Mouse (Mus musculus) thymus, adult 2 months (tissue): Measurements from ENCODE around the gene Zer1. TPM values are rescaled to one million over a fixed set of nuclear protein-coding genes. Genes with fewer than 3 reads are reported as not detected.

Experiments used
- DNase-seq: peaks from one replicate; pipeline ENCODE4 v3.0.0; 2021
- H3K27ac ChIP-seq: fragments of 200-500 bp; 2 replicates; pipeline ENCODE4 v1.5.1; 2012; ENCODE audit warnings: low read length, control low read depth; ENCODE audit not compliant: control insufficient read depth, insufficient read depth
- H3K27me3 ChIP-seq: fragments of 200-500 bp; 2 replicates; pipeline ENCODE4 v1.6.1; 2012; ENCODE audit warnings: mild to moderate bottlenecking, low read length, moderate library complexity, mixed read lengths; ENCODE audit not compliant: control insufficient read depth, insufficient read depth
- H3K36me3 ChIP-seq: fragments of 200-500 bp; 2 replicates; pipeline ENCODE4 v1.6.1; 2012; ENCODE audit warnings: mild to moderate bottlenecking, low read length, moderate library complexity; ENCODE audit not compliant: control insufficient read depth, insufficient read depth
- H3K4me1 ChIP-seq: fragments of 200-500 bp; replicated peaks from 2 replicates; pipeline ENCODE4 v1.6.1; 2012; ENCODE audit warnings: low read length; ENCODE audit not compliant: control insufficient read depth, insufficient read depth
- H3K4me3 ChIP-seq: fragments of 200-500 bp; 2 replicates; pipeline ENCODE4 v1.5.1; 2012; ENCODE audit warnings: mild to moderate bottlenecking, low read length, control low read depth, moderate library complexity; ENCODE audit not compliant: control insufficient read depth, insufficient read depth
- CTCF ChIP-seq: fragments of 200-500 bp; IDR thresholded peaks from 2 replicates; pipeline ENCODE4 v1.5.1; 2012; ENCODE audit warnings: mild to moderate bottlenecking, control low read depth, low read length, moderate library complexity, borderline replicate concordance; ENCODE audit not compliant: control insufficient read depth, poor library complexity, insufficient read depth; ENCODE audit errors: extremely low read depth
- POLR2A ChIP-seq: fragments of 200-500 bp; IDR thresholded peaks from 2 replicates; pipeline ENCODE4 v1.6.1; 2012; ENCODE audit warnings: mild to moderate bottlenecking, low read length, control low read depth, moderate library complexity; ENCODE audit not compliant: control insufficient read depth, poor library complexity, insufficient read depth; ENCODE audit errors: extremely low read depth
- WGBS: fragments of 180-500 bp; shearing (Covaris S2); methylation state at CpG from one replicate; pipeline ENCODE4 v1.1.7; 2018; 5-methylcytosine and 5-hydroxymethylcytosine counted together
- polyA plus RNA-seq: library from polyadenylated mRNA; depleted of rRNA; stranded (reverse); fragments of >200 nt; gene quantifications from 2 replicates; pipeline ENCODE4 v1.2.3, GENCODE M21; 2012; rRNA removed

Zer1 gene
- polyA plus RNA-seq, 1 experiment = 140 TPM

DNA sequence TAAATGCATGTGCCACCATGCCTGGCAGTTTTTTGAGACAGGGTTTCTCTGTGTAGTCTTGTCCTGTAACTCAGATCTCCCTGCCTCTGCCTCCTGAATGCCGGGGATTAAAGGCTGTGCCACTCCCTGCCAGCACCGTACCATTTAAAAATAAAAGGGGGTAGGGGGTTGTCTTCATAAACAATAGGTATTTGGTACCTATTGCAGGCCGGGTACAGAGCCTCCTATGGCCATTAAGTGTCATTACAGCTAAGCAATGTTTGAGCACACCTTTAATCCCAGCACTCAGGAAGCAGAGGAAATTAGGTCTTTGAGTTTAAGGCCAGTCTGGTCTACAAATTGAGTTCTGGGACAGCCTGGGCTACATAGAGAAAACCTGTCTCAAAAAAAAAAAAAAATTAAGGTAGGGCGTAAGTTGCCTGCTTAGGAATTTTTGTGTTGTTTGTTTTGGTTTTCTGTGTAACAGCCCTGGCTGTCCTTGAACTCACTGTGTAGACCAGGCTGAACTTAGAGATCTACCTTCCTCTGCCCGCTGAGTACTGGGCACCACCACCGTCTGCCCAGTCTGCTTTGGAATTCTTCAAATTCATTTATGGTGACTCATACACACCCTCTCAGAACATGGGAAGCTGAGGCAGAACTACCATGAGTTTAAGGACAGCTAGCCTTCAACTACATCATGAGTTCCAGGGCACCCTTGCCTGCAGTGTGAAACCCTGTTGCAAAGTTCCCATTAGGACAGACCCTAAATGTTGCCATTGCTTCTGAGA, 72.2 kb downstream of the Zer1 start:
- TF ChIP-seq POLR2A (no peak), CTCF (no peak)
- no peak for DNase-seq
- H3K36me3 ChIP-seq = no peaks in the 10 kb centered on the region
- no peaks in the 10 kb centered on the region for H3K27me3 ChIP-seq
- H3K4me3 ChIP-seq = no peak overlapping the region
- 0 out of 2 replicates have a peak, but pooled peaks cover 5% of the 10 kb centered on the region for H3K4me1 ChIP-seq
- H3K27ac ChIP-seq = no peak overlapping the region
- 51% methylated on average over 6 of the region's 6 CpGs for WGBS

- WGBS = 31% methylated on average over 3 of the region's 3 CpGs
- TF ChIP-seq CTCF (no peak), POLR2A (no peak)
- no peak overlapping the region for H3K4me3 ChIP-seq
- H3K36me3 ChIP-seq = no peaks in the 10 kb centered on the region
- no peak for DNase-seq
- H3K27me3 ChIP-seq = no peaks in the 10 kb centered on the region
- H3K4me1 ChIP-seq = 0 out of 2 replicates have a peak, but pooled peaks cover 5% of the 10 kb centered on the region
- H3K27ac ChIP-seq = no peak overlapping the region
Observed at GRCm38 (mm10) chr2:30049831-30050230, 74.6 kb downstream of the Zer1 start.

DNA sequence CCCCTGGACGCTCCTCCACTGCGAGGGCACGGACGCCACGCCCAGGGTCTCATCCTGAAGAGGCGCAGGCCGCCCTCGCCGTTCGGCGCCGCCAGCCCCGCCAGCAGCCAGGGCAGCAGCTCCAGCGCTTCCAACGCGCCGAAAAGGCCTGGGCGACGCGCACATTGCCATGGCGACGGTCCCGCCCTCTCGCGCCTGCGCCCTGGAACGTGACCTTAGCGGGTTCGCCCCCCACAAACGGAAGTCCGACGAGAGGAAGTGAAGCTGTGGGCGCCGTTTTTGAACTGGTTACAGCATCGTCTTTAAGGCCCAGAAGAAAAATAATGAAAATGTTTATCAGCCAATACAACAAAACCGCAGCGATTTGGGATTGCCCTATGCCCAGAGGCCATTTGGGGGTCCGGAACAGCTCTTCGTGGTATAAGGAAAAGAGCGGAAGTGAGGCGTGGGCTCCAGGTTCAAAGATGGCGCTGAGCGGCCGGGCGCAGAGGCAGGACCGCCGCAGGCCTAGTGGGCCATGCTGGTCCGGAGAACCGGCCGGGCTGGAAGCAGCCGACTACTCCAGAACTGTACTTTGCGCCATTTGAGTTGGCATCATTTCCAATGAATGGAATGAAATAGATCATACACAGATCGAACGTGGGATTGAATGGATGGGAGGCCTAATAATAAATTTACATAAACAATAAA, 75.5 kb downstream of the Zer1 start, which contains the start of gene Wdr34:
Gene Wdr34, minus strand, starts transcription at position 183 of the 690 bp plus-strand sequence.
- Histone ChIP-seq H3K4me3 (peak within 1 kb of the TSS; percentile 54), H3K36me3 (no peaks in the 10 kb centered on the region), H3K4me1 (0 out of 2 replicates have a peak, but pooled peaks cover 5% of the 10 kb centered on the region), H3K27me3 (no peaks in the 10 kb centered on the region), H3K27ac (peak within 1 kb of the TSS; percentile 74; the same call in 1 of the 2 replicates)
- peak; percentile 98 for DNase-seq
- 1% methylated on average over 54 of the region's 54 CpGs for WGBS
- TF ChIP-seq CTCF (no peak), POLR2A (no peak)

DNA sequence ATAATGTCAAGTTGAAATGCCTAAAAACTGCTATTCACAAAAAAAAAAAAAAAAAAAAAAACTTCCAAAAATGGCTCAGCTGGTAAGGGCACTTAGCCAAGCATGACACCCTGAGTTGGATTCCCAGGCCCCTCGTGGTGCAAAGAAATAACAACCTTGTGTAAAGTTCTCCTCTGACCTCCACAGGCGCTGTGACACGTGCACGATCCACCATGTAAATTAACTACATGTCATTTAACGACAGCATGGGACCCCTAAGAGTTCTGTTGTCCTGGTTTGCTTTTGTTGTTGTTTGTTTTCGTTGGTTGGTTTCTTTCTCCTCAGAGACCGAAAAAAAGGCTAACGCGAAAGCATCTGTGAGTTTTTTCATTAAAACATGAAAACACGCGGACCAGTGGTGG, 76.3 kb downstream of the Zer1 start:
- no peak overlapping the region for H3K27ac ChIP-seq
- no peak for DNase-seq
- 0 out of 2 replicates have a peak, but pooled peaks cover 5% of the 10 kb centered on the region for H3K4me1 ChIP-seq
- 26% methylated on average over 11 of the region's 11 CpGs for WGBS
- H3K27me3 ChIP-seq = no peaks in the 10 kb centered on the region
- H3K4me3 ChIP-seq = peak overlapping the region; percentile 54
- no peaks in the 10 kb centered on the region for H3K36me3 ChIP-seq
- no peak for TF ChIP-seq CTCF
- no peak for TF ChIP-seq POLR2A

Other genes with a start within 250 kb of the Zer1 start
- 60.7 and 70.7 TPM in 2 replicates for gene Odf2, start 235.4 kb downstream of the Zer1 start, polyA plus RNA-seq
- 36.6 and 38.4 TPM in 2 replicates for gene Gle1, start 189.2 kb downstream of the Zer1 start, polyA plus RNA-seq
- gene Sptan1, start 159.0 kb downstream of the Zer1 start, polyA plus RNA-seq = 161 and 168 TPM in 2 replicates
- gene Wdr34, start 75.7 kb downstream of the Zer1 start, polyA plus RNA-seq = 18.3 and 23.1 TPM in 2 replicates
- 71.7 and 103 TPM in 2 replicates for gene Set, start 67.2 kb downstream of the Zer1 start, polyA plus RNA-seq
- 8.0 and 8.8 TPM in 2 replicates for gene Pkn3, start 46.9 kb downstream of the Zer1 start, polyA plus RNA-seq
- 146 and 160 TPM in 2 replicates for gene Zdhhc12, start 30.9 kb downstream of the Zer1 start, polyA plus RNA-seq
- 92.3 and 92.9 TPM in 2 replicates for gene Tbc1d13, start 9.2 kb upstream of the Zer1 start, polyA plus RNA-seq
- gene Endog, start 46.9 kb upstream of the Zer1 start, polyA plus RNA-seq = 37.8 and 40.3 TPM in 2 replicates
- 41.9 and 44.9 TPM in 2 replicates for gene Spout1, start 53.9 kb upstream of the Zer1 start, polyA plus RNA-seq
- 32.3 and 35.3 TPM in 2 replicates for gene Kyat1, start 81.3 kb upstream of the Zer1 start, polyA plus RNA-seq
- gene Lrrc8a, start 113.1 kb upstream of the Zer1 start, polyA plus RNA-seq = 27.3 and 31.0 TPM in 2 replicates
- 14.8 and 15.5 TPM in 2 replicates for gene Gm28035, start 116.0 kb upstream of the Zer1 start, polyA plus RNA-seq
- gene Phyhd1, start 141.6 kb upstream of the Zer1 start, polyA plus RNA-seq = 10.7 and 18.1 TPM in 2 replicates
- not detected in 2 replicates for gene Gm28038, start 156.5 kb upstream of the Zer1 start, polyA plus RNA-seq
- gene Dolk, start 161.7 kb upstream of the Zer1 start, polyA plus RNA-seq = 20.0 and 22.1 TPM in 2 replicates
- gene Nup188, start 161.8 kb upstream of the Zer1 start, polyA plus RNA-seq = 77.4 and 107 TPM in 2 replicates
- gene Sh3glb2, start 234.8 kb upstream of the Zer1 start, polyA plus RNA-seq = 253 and 265 TPM in 2 replicates
- gene Miga2, start 239.6 kb upstream of the Zer1 start, polyA plus RNA-seq = 25.8 and 28.7 TPM in 2 replicates